Mouse (Mus musculus) forebrain, embryonic 16.5 days (tissue): ENCODE measurements around the gene Dgkq. TPM values are rescaled to one million over a fixed set of nuclear protein-coding genes. Genes with fewer than 3 reads are reported as not detected.
"Not testable (repeated sequence)": the region's sequence is repeated elsewhere in the genome, so short reads cannot be mapped to it uniquely, and the experiment has no call there.

Source experiments
- ATAC-seq: fragments of 200-750 bp; cut with Nextera tagmentation; 2 replicates; pipeline ENCODE4 v1.8.0; 2017; ENCODE audit warnings: mild to moderate bottlenecking, moderate library complexity
- H3K27ac ChIP-seq: fragments of 300-500 bp; sonication (generic); 2 replicates; pipeline ENCODE4 v1.5.1; 2014; ENCODE audit warnings: low read length, control low read depth
- H3K27me3 ChIP-seq: fragments of 300-500 bp; sonication (generic); replicated peaks from 2 replicates; pipeline ENCODE4 v1.6.1; 2014; ENCODE audit warnings: low read length; ENCODE audit not compliant: control insufficient read depth, insufficient read depth
- H3K36me3 ChIP-seq: fragments of 300-500 bp; sonication (generic); 2 replicates; pipeline ENCODE4 v1.6.1; 2014; ENCODE audit not compliant: control insufficient read depth, insufficient read depth
- H3K4me1 ChIP-seq: fragments of 300-500 bp; sonication (generic); replicated peaks from 2 replicates; pipeline ENCODE4 v1.6.1; 2014; ENCODE audit warnings: low read length; ENCODE audit not compliant: control insufficient read depth, insufficient read depth
- H3K4me2 ChIP-seq: fragments of 300-500 bp; sonication (generic); 2 replicates; pipeline ENCODE4 v1.6.1; 2014; ENCODE audit warnings: mild to moderate bottlenecking, low read length, control low read depth
- H3K4me3 ChIP-seq: fragments of 300-500 bp; sonication (generic); replicated peaks from 2 replicates; pipeline ENCODE4 v1.5.1; 2014; ENCODE audit warnings: mild to moderate bottlenecking, low read length, control low read depth
- H3K9ac ChIP-seq: fragments of 300-500 bp; sonication (generic); replicated peaks from 2 replicates; pipeline ENCODE4 v1.6.1; 2014; ENCODE audit warnings: low read depth, low read length, control low read depth
- H3K9me3 ChIP-seq: fragments of 300-500 bp; sonication (generic); 2 replicates; pipeline ENCODE4 v1.6.1; 2016; ENCODE audit warnings: low read length; ENCODE audit not compliant: control insufficient read depth
- WGBS: fragments of 180-500 bp; shearing (Covaris S2); extraction: QIAGEN DNeasy Blood & Tissue Kit; methylation state at CpG from one replicate; pipeline ENCODE4 v1.1.7; 2014; 5-methylcytosine and 5-hydroxymethylcytosine counted together
- polyA plus RNA-seq: library from polyadenylated mRNA; unstranded; fragments of >200 nt; fragmentation: Nextera tagmentation; extraction: Ambion mirVana; gene quantifications from 2 replicates; pipeline ENCODE4 v1.2.1, GENCODE M21; 2015

The Dgkq gene
- polyA plus RNA-seq, 1 experiment from 2014 or later = 31.9 TPM

GRCm38 (mm10) chr5:108636172-108636571, 33.3 kb downstream of the Dgkq start:
- 80% methylated on average over 4 of the region's 4 CpGs for WGBS
- Histone ChIP-seq H3K4me2 (no peak overlapping the region), H3K4me3 (no peak overlapping the region), H3K27me3 (no peaks in the 10 kb centered on the region), H3K4me1 (no peaks in the 10 kb centered on the region), H3K27ac (no peak overlapping the region), H3K9ac (no peak overlapping the region), H3K36me3 (no peaks in the 10 kb centered on the region), H3K9me3 (no peaks in the 10 kb centered on the region)
- no peak for ATAC-seq

GRCm38 (mm10) chr5:108634088-108634487, 35.4 kb downstream of the Dgkq start:
- WGBS = 89% methylated on average over 2 of the region's 3 CpGs
- not testable (repeated sequence) for H3K4me3 ChIP-seq, H3K27me3 ChIP-seq, H3K9ac ChIP-seq, H3K27ac ChIP-seq, H3K4me2 ChIP-seq, ATAC-seq, H3K9me3 ChIP-seq, H3K36me3 ChIP-seq, H3K4me1 ChIP-seq

GRCm38 (mm10) chr5:108633676-108634075, 35.8 kb downstream of the Dgkq start:
- H3K27ac ChIP-seq = no peak overlapping the region
- 93% methylated on average over 4 of the region's 4 CpGs for WGBS
- no peak overlapping the region for H3K9ac ChIP-seq
- H3K4me3 ChIP-seq = no peak overlapping the region
- peaks cover 11% of the 10 kb centered on the region for H3K4me1 ChIP-seq
- ATAC-seq = no peak
- H3K36me3 ChIP-seq = no peaks in the 10 kb centered on the region
- no peaks in the 10 kb centered on the region for H3K27me3 ChIP-seq
- no peak overlapping the region for H3K4me2 ChIP-seq
- H3K9me3 ChIP-seq = no peaks in the 10 kb centered on the region

- under 1% methylated on average over 58 of the region's 58 CpGs for WGBS
- H3K36me3 ChIP-seq = no peaks in the 10 kb centered on the region; the same call in 1 of the 2 replicates
- peak within 1 kb of the TSS; percentile 97 for H3K4me2 ChIP-seq
- H3K9ac ChIP-seq = peak within 1 kb of the TSS; percentile 96
- no peaks in the 10 kb centered on the region for H3K27me3 ChIP-seq
- H3K4me3 ChIP-seq = peak within 1 kb of the TSS; percentile 87
- peaks cover 24% of the 10 kb centered on the region for H3K4me1 ChIP-seq
- peak within 1 kb of the TSS; percentile 89 for H3K27ac ChIP-seq
- peak; percentile 98 for ATAC-seq
- H3K9me3 ChIP-seq = no peaks in the 10 kb centered on the region
Observed at GRCm38 (mm10) chr5:108629634-108630483, 39.6 kb downstream of the Dgkq start, which contains the start of the genes Gak and Tmem175. Gene Gak (minus strand): TSS chr5:108629755. Gene Tmem175 (plus strand): TSS chr5:108629770.

GRCm38 (mm10) chr5:108628891-108629633, 40.4 kb downstream of the Dgkq start:
- no peaks in the 10 kb centered on the region for H3K27me3 ChIP-seq
- peak overlapping the region; percentile 87 for H3K4me3 ChIP-seq
- 2% methylated on average over 32 of the region's 32 CpGs for WGBS
- peak overlapping the region; percentile 97 for H3K4me2 ChIP-seq
- H3K36me3 ChIP-seq = no peaks in the 10 kb centered on the region; the same call in 1 of the 2 replicates
- peak; percentile 81 for ATAC-seq
- no peaks in the 10 kb centered on the region for H3K9me3 ChIP-seq
- peak overlapping the region; percentile 89 for H3K27ac ChIP-seq
- H3K9ac ChIP-seq = peak overlapping the region; percentile 96
- H3K4me1 ChIP-seq = peaks cover 24% of the 10 kb centered on the region

GRCm38 (mm10) chr5:108626050-108626660, 43.3 kb downstream of the Dgkq start:
- Histone ChIP-seq H3K27ac (no peak overlapping the region), H3K4me1 (peaks cover 24% of the 10 kb centered on the region), H3K27me3 (no peaks in the 10 kb centered on the region), H3K9ac (no peak overlapping the region), H3K4me2 (no peak overlapping the region), H3K4me3 (no peak overlapping the region), H3K9me3 (no peaks in the 10 kb centered on the region), H3K36me3 (peaks cover 2% of the 10 kb centered on the region; the same call in 1 of the 2 replicates)
- 84% methylated on average over 4 of the region's 4 CpGs for WGBS
- no peak for ATAC-seq

GRCm38 (mm10) chr5:108621870-108622269, 47.6 kb downstream of the Dgkq start:
- H3K36me3 ChIP-seq = peaks cover 5% of the 10 kb centered on the region
- no peaks in the 10 kb centered on the region for H3K27me3 ChIP-seq
- no peak overlapping the region for H3K4me2 ChIP-seq
- WGBS = 83% methylated on average over 2 of the region's 2 CpGs
- ATAC-seq = no peak
- H3K9ac ChIP-seq = no peak overlapping the region
- no peak overlapping the region for H3K27ac ChIP-seq
- H3K4me1 ChIP-seq = no peaks in the 10 kb centered on the region
- H3K9me3 ChIP-seq = no peaks in the 10 kb centered on the region
- no peak overlapping the region for H3K4me3 ChIP-seq

- Histone ChIP-seq H3K27me3 (no peaks in the 10 kb centered on the region), H3K36me3 (peaks cover 64% of the 10 kb centered on the region), H3K4me1 (no peaks in the 10 kb centered on the region), H3K9me3 (no peaks in the 10 kb centered on the region), H3K4me2 (no peak overlapping the region), H3K9ac (no peak overlapping the region), H3K4me3 (no peak overlapping the region), H3K27ac (no peak overlapping the region)
- WGBS = 100% methylated on average over 1 of the region's 1 CpGs
- no peak for ATAC-seq
Observed at GRCm38 (mm10) chr5:108610426-108610825, 59.0 kb downstream of the Dgkq start.

- H3K4me1 ChIP-seq = no peaks in the 10 kb centered on the region
- peaks cover 58% of the 10 kb centered on the region for H3K36me3 ChIP-seq
- H3K27ac ChIP-seq = no peak overlapping the region
- 96% methylated on average over 9 of the region's 9 CpGs for WGBS
- H3K4me3 ChIP-seq = no peak overlapping the region
- no peak overlapping the region for H3K9ac ChIP-seq
- no peak overlapping the region for H3K4me2 ChIP-seq
- H3K9me3 ChIP-seq = no peaks in the 10 kb centered on the region
- no peak for ATAC-seq
- H3K27me3 ChIP-seq = no peaks in the 10 kb centered on the region
Observed at GRCm38 (mm10) chr5:108602537-108602936, 66.9 kb downstream of the Dgkq start.
